Mouse (Mus musculus) left cerebral cortex, postnatal 4 days (tissue): Measurements from ENCODE around the gene Gm12216. TPM values are rescaled to one million over a fixed set of nuclear protein-coding genes. Genes with fewer than 3 reads are reported as not detected.

Experiments used
- DNase-seq: peaks from one replicate; pipeline ENCODE4 v3.0.0-alpha.2; 2022
- intact Hi-C: fragments of 180-260 bp; cut with DNase I; formaldehyde crosslinking; loops from one replicate; pipeline ENCODE4 v1.15.1; 2025
- total RNA-seq, 2 experiments: library from RNA; stranded (reverse); gene quantifications; 2 replicates each; pipeline ENCODE4 v1.2.3; 2021

Gene Gm12216
- total RNA-seq, 2 experiments from 2014 or later, result 1.1 to 1.3 TPM

DNA sequence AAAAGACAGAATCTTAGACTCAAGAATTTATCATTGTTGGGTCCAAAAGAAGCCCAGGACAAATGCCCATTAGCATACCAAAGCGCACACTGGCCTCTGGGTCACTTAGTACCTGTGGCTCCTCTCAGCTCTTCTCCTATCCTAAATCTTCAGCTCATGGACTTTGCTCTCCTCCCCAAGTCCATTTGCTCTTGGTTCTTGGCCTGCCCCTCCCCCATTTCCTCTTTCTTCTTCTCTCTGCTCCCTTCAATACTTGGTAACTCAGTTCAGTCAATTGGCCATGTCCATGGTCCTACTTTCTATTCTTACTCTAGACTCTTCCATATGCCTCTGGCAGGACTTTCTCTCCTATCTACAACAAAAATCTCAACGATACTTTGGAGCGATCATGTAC lies 37.1 kb downstream of the Gm12216 start:
- intact Hi-C loops, result no loop called here
- DNase-seq, result no peak

DNA sequence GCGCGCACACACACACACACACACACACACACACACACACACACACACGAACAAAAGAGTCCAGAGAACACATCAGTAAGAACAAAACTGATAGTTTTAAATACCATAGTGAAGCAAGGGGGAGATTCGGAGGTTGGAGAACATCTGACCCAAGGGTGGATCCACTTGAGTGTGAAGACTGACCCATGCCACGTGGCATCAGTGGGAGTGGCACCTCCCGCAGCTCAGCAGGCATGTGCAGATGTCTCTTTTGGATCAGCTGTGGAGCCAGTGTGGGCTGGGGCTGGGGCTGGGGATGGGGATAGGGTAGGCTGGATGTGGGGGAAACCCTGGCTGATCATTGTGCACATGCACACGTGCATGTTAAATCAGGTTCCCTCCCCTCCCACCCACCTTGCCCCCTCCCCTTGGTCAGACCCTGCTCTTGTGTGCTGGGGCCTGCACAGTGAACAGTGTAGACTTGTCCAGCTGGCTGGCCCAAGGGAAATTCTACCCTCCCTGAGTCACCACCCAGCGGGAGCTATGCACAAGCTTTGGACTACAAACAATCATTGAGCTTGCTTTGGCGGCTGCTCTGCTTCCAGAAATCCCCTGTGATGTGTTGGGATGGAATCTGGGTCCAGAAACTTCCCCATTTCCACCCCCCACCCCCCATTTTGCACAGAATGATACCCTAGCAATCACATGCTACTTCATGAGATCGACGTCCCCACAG lies 37.7 kb downstream of the Gm12216 start:
- DNase-seq, result no peak
- intact Hi-C loops, result no loop called here

GRCm38 (mm10) chr11:53820516-53821170 lies 38.4 kb downstream of the Gm12216 start:
- intact Hi-C loops, result no loop called here
- DNase-seq, result no peak

DNA sequence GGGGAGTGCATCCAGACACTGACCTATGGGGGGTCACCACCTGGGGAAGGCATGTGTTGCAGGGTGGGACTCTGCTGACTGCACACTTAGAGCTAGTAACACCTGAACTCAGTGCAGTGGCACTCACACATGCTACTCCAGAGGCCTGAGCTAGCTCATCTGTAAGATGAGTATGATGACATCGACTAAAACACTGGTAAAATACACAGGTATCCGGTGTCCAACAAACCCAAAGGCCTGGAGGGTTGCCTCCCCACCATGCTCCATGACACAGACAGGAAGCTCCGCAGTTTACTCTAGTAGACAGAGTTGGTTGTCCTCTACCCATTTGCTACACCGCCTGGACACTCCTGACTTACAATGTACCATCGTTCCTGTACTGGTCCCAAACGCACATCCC lies 39.5 kb downstream of the Gm12216 start:
- DNase-seq, result no peak
- intact Hi-C loops, result no loop called here

DNA sequence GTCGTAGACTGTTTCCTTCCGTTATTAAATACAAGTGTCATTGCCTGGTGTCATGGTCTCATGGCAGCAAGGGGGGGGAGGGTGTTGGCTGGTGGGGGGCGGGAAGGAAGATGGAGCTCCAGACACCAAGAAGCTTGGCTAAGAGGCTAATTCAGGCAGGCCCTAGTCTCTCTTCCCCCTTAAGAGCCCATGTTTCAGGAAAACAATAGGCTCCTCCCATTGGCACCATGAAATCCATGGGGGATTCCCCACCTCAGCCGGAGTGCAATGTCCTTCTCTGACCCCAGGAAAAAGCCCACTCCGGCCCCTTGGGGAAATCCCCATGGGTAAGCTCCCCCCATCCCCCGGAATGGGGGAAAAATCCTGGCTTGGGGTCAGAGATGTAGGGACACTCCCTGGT lies 40.3 kb downstream of the Gm12216 start:
- no peak for DNase-seq
- intact Hi-C loops, result no loop called here

DNA sequence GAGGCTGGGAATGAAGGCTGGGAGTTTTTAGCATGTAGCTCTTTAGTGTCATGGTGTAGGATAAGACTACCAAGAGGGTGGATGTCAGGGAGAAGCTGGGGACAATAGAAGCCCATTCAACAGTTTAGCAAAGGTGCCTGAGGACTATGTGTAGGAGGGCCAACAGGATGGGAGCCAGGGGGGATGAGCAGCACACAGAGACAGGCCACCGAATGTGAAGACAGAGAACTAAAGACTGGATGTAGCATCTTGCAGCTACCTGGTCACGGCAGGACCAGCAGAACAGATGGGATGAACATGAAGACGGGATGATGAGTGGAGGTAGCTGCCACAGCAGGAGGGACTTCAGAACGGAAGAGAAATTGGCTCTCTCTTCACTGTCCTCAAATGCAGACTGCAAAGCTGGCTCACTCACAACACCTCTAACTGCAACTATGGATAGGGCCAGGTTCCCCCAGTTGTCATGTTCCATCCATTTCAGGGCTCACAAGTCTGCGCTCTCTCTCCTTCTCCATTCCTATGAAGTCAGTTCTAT lies 42.1 kb downstream of the Gm12216 start:
- no peak for DNase-seq
- intact Hi-C loops, result no loop called here

DNA sequence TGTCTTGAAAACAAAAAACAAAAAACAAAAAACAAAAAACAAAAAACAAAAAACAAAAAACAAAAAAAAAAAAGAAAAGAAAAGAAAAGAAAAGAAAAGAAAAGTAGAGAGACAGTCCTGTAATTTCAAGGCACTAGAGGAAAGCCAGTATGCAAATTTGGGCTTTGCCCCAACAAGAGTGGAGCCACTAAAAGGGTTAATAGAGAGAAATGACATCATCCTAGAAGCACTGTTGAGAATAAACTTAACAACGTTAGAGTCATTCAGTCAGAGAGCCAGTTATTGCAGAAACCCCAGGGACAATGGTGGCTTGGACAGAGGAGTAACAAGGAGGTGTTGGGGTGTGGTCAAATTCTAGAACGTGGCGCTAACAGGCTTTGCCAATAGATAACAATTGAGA lies 44.2 kb downstream of the Gm12216 start:
- intact Hi-C loops, result no loop called here

GRCm38 (mm10) chr11:53813001-53813868 lies 45.8 kb downstream of the Gm12216 start:
- DNase-seq, result no peak
- intact Hi-C loops, result no loop called here

More for the DNA sequence above, 44.2 kb downstream of the Gm12216 start:
- DNase-seq, result no peak

DNA sequence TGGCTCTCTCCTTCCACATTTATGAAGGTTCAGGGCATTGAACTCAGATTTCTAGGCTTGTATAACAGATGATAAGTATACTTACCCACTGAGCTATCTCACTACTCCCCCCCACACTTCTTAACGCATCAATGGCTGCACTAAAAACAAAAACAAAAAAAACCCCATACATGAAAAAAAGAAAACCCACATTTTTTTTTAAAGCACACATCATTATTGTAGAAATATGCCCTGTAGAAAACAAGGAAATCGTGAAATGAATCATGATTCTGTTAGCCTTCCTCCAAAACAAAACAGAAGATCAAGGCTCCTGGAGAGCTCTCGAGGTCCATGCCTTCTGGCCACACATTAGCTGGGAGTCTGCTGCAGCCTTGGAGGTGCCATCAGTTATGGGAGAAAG lies 47.7 kb downstream of the Gm12216 start:
- intact Hi-C loops, result no loop called here
- no peak for DNase-seq

- DNase-seq, result no peak
- intact Hi-C loops, result no loop called here
Observed at GRCm38 (mm10) chr11:53810749-53811148, 48.3 kb downstream of the Gm12216 start.

DNA sequence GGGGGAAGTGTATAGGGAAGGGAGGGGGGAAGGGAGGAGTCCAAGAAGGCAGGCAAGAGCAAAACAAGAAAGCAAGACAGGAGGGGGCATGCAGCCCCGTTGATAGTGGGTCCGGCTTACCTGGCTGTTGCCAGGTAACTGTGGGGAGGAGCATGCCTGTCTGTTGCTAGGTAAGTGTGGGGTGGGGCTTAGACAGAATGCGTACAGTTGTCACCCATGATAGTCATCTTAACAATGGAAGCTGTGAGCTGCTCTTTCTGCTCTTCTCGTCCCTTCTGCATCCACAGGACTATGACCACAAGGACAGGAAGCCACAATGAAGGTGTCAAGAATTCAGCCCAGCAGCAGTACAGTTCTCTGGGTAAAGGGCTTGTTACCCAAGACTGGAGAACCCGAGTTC lies 48.9 kb downstream of the Gm12216 start:
- intact Hi-C loops, result no loop called here

DNA sequence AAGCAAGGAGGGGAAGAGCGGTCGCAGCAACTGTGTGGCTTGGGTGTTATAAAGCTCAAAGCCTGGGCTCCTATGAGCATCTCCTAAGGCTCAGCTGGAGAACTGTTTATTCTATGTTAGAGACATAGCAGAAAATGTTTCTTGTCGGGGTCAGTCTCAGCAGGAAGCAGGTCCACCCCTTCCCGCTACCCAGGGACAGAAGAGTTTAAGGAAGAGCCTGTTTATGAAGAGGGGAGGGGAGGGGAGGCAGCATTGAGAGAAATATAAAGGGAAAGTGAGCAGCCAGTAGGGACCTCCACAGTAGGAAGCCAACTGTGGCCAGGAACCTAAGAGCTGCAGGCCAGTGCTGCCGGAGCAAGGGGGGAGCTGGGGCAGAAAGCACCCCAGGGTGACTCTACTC lies 49.7 kb downstream of the Gm12216 start:
- intact Hi-C loops, result no loop called here
- no peak for DNase-seq

More for the DNA sequence above, 48.9 kb downstream of the Gm12216 start:
- DNase-seq, result no peak

DNA sequence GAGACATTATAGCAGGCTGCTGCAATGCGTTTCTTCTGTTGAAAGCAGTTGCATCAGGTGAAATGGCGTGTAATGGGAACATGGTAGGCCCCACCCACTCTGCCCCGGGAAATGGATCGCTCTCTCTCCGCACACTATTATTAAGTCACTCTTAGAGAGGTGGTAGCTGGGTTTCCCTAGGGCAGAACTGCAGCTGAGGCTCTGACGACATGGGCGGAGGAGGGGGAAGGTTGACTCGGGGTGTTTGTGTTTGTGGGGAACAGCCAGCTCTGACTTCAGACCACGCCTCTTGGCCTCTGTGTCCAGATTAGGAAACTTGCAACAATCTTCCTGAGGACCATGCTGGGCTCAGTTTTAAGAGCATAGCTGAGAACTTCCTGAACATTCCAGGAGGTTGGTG lies 53.3 kb downstream of the Gm12216 start:
- intact Hi-C loops, result no loop called here
- no peak for DNase-seq

DNA sequence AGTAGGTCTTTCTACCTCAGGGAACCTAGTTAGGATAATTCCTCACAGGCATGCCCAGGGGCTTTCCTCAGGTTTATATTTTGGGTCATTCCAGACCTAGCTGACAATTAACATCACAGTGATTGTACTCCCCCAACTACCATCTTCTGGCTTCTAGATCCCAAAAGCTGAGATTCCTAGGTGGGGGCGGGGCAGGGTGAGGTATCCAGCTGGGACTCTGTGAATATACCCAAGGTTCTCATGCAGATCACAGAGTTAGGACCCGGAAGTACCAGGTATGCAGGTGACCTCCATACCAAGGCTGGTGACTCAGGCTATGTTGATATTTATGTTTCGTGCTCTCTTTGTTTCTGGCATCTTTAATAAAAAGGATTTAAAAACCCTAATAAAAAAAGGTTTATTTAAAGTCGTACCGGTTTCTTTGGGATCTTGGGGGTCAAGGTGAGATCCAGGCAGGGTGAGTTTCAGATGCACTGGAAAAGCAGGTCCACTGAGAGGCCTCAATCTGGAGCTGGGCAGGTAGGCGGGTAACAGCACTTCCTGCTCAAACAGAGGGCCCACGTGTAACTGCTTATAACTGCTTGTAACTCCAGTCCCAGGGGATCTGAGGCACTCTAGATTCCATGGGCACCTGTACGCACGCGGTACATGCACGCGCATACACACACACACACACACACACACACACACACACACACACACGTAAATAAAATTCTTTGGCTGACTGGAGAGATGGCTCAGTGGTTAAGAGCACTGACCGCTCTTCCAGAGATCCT lies 54.3 kb downstream of the Gm12216 start:
- intact Hi-C loops, result no loop called here
- DNase-seq, result no peak

GRCm38 (mm10) chr11:53803494-53803893 lies 55.6 kb downstream of the Gm12216 start:
- no peak for DNase-seq
- intact Hi-C loops, result no loop called here

DNA sequence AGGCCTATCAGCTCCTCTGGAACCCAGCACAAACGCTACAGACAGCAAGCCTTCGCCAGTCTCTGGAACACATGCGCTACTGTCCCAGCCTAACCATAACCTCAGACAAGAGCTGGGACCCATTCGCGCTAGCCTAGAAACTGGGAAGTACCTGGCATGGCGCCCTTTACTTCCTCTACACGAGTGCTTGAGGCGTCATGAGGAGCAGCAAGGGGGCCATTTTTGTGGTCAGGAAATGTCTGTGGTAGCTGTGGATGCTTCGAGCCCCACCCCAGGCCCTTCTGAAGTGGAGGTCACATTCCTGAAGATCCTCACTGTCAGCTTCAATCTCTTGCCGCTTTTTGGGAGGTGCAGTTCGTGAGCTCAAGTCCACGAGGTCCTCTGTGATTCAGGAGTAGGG lies 56.0 kb downstream of the Gm12216 start:
- intact Hi-C loops, result no loop called here

GRCm38 (mm10) chr11:53800975-53801374 lies 58.1 kb downstream of the Gm12216 start:
- no peak for DNase-seq

More for the DNA sequence above, 56.0 kb downstream of the Gm12216 start:
- DNase-seq, result no peak

GRCm38 (mm10) chr11:53800036-53800435 lies 59.0 kb downstream of the Gm12216 start:
- intact Hi-C loops, result no loop called here
- no peak for DNase-seq

More at GRCm38 (mm10) chr11:53800975-53801374, 58.1 kb downstream of the Gm12216 start:
- intact Hi-C loops, result no loop called here

DNA sequence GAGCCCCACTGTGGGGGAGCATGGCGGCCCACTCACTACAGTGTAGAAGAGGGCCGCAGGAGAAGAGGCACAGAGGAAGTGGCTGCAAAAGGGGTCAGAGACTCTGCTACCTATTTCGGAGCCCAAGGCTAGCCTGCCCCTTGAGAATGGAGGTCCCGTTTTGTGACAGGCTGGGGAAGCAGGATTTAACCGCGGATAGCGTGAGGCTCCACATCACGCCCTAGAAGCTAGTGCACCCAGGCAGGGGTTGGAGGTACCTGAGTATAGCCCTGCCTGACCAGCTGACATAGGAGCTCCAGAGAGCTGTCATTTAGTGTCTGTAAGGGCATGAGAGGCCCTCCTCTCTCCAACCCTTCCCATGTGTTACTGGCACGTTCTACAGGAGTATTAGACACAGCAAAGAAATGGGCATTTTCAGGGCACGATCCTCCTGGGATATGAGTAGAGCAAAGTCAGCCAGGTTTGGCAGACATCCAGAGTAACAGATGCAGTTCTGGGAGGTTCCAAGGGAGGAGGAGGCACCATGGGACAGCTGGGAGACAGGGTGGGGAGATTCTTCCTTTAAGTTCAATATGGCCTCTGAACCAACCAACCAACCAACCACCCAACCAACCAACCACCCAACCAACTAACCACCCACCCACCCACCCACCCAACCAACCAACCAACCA lies 60.9 kb downstream of the Gm12216 start:
- DNase-seq, result peak; percentile 48
- intact Hi-C loops, result no loop called here

- intact Hi-C loops, result no loop called here
Observed at GRCm38 (mm10) chr11:53797386-53797920, 61.6 kb downstream of the Gm12216 start.

More at GRCm38 (mm10) chr11:53797386-53797920, 61.6 kb downstream of the Gm12216 start:
- no peak for DNase-seq
